Mouse (Mus musculus) kidney, postnatal 10 days (tissue): ENCODE measurements around the gene Gm9887.
"Not testable (repeated sequence)": the region's sequence is repeated elsewhere in the genome, so short reads cannot be mapped to it uniquely, and the experiment has no call there.

Experiments
- DNase-seq: peaks from one replicate; pipeline ENCODE4 v3.0.0; 2021; ENCODE audit warnings: mixed read lengths

The Gm9887 gene

DNA sequence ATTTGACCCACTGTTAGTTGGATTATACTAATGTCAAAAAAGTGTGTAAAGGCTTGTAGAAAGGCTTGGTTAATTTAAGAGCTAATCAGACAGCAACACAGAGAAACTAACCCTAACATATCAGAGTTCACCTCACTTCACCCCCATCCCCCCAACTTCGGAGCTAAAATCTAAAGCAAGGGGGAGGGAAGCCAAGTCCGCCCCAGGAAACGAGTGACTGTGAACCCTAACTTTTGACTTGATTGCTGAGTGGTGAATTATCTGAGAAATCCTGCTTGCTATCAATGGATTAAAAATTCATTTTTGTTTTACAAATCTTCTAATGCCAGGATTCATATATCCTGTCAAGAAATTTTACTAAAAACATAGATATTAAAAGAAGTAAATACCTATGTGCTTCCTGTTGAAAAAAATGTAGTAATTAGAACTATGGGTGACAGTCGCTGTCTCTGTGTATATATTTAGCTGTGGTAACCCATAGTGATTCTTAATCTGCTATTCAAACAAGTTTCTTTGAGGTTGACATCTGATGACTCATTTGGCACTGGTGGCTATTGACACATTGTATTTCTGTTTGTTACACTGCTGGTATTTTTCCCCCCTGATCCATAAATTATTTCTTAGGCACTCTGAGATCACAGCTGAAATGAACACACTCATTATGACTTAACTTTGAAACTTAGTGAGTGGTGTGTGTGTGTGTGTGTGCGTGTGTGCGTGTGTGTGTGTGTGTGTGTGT lies 13.5 kb upstream of the Gm9887 start:
- DNase-seq, result no peak

DNA sequence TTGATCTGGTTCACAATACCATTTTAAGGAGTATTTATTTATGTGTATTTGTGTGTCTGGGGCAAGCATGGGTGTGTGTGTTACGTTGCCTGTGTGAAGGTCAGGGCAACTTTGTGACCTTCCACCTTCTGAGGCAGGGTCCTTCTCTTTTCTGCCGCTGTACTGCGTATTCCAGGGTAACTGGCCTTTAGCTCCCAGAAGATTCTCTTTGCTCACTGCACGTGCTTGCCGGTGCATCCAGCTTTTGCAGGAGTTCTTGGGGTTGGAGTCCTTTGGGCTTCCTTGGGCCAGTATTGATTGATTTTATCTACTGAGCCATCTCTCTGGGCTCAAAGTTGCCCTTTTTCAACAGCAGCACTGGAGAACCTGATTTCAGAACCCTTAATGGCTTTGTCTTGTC lies 12.3 kb upstream of the Gm9887 start:
- DNase-seq, result no peak

DNA sequence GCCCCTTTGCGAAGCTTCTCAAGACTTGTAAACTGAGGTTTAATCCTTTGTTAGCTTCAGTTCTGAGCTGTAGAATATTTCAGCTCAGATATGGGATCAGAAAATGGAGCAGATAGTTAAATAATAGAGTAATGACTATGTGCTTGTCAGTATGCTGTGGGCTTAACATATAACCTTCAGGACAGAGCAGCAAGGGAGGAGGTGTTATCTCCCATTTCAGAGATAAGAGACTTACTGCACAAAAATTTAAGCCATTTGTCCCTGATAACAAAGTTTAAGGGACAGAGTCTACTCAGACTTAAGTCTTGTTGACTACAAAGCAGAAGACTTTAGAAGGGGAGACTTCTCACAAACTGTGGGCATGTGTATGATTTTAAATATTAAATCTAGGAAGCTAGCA lies 10.6 kb upstream of the Gm9887 start:
- DNase-seq, result no peak

DNA sequence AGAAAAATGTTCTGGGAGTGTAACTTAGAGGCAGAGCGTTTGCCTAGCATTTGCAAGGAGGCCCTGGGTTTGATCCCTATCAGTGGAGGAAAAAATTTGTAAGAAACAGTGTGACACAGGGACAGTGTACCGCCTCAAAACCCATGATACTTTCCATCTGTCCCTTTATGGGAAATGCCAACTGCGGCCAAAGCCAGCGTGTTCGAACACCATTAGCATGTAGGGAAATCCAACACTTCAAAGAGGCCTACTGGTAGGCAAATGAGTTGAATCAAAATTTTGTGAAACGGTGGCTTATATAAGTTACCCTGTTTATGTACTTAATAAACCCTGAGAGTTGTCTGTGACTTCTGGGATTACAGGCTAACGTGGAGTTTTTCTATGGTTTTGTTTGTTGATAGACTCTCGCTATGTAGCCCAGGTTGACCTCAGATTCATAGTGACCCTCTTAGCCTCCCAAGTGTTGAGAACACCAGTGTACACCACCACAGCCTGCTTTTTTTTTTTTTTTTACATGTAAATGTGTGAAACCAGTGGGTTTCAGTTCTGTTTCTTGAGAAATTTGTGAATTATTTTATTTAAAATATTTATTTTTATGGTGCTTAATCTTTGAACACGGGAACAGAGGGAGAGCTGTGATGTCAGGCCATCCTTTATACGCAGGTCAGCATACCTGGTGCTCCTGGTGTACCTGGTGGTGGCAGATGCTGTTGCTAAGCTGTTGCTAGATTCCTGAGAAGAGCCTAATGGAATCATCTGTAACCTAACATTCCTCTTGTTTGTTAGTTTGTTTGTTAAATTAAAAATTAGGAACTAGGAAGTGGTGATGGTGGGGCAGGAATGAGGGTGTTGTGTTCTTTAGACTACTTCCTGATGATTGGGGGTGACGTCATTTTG lies 6.5 kb upstream of the Gm9887 start:
- DNase-seq, result no peak

DNA sequence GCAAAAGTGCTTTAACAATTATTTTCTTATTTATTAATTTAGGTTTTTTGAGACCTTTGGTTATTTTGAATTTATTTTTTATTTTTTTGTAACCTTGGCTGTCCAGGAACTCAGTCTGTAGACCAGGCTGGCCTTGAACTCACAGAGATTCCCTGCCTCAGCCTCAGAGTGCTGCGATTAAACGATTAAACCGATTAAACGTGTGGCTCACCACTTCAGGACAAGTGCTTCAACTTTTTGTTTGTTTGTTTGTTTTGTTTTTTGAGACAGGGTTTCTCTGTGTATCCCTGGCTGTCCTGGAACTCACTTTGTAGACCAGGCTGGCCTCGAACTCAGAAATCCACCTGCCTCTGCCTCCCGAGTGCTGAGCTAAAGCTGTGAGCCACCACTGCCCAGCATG lies 5.4 kb upstream of the Gm9887 start:
- not testable (repeated sequence) for DNase-seq

DNA sequence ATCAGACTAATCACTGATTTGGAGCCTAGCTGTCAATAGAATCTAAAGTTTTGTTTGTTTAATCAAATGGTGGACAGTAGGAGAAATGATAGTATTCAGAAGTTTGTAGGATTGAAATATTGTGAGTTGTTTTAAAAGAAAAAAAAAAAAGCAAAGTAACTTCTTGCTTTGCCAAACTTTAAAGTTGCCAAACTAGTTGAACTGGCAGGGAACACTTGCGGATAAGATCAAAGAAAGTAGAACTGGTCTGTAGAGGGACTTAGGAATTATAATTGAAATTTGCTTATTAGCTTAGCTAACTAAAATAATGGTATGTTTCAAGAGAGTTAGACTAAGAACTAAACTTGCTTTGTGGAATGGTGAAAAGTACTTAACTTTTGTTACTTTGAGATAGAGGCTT lies 4.9 kb upstream of the Gm9887 start:
- DNase-seq, result no peak

DNA sequence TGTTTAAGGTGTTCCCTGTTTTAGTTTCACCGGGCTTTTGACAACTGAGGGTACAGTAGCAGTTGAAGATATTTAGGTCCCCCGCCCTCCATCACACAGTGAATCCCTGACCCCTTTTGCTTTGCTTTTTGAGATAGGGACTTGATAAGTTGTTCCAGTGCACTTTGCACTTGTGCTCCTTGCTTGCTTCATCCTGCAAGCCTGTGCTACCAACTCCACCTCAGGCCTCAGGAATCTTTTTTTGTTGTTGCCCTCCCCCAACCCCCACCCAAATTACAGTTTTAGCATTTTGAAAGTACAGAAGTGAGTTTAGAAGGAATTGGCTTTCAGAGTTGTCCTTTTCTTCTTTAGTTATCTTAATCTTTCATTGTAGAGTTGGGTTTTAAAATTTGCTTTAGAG lies 3.9 kb upstream of the Gm9887 start:
- DNase-seq, result no peak

DNA sequence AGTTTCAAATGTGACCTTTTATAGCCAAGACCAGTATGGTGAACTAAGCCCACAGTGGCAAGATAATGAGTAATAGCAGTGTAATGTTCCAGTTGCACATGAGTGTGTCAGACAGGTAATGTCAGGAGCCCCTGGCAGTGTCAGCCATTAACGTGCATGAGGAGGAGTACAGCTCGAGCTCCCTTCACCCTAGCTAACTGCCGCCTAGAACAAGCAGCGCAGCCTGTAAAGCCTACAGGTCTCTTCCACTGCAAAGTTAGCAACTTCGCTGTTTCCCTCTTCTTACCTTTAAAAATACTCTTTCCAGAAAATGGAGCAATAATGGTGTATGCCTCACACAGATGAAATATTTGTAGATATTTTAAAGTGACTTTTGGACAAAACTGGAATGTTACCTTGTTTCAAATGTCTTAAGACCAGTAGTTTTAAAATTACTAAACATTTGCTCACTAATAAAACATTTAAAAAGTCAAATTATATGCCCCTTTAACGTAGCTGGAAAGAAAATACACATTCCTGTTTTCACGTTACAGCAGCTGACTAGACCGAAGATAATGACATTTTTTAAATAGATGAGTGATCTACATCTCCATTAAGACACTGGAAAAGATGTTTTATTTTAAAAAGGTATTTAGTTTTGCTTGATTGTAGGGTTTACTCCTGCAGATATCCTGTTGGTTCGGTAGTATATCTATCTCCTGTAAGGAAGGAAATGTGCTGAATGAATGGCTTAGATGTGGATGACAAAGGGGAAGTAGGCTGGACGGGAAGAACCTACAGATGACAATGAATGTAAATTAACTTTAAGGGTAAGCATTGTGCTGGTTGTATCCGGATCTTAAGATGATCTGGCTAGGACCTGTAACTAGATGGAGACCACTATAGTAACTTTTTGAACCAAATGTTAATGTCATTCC lies 1.9 kb upstream of the Gm9887 start:
- no peak for DNase-seq

DNA sequence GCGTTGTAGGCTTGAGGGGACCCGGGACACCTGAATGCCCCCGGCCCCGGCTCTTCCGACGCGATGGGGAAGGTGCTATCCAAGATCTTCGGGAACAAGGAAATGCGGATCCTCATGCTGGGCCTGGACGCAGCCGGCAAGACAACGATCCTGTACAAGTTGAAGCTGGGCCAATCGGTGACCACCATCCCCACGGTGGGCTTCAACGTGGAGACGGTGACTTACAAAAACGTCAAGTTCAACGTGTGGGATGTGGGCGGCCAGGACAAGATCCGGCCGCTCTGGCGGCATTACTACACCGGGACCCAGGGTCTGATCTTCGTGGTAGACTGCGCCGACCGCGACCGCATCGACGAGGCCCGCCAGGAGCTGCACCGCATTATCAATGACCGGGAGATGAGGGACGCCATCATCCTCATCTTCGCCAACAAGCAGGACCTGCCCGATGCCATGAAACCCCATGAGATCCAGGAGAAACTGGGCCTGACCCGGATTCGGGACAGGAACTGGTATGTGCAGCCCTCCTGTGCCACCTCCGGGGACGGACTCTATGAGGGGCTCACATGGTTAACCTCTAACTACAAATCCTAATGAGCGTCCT lies 573 bp upstream of the Gm9887 start:
- no peak for DNase-seq

DNA sequence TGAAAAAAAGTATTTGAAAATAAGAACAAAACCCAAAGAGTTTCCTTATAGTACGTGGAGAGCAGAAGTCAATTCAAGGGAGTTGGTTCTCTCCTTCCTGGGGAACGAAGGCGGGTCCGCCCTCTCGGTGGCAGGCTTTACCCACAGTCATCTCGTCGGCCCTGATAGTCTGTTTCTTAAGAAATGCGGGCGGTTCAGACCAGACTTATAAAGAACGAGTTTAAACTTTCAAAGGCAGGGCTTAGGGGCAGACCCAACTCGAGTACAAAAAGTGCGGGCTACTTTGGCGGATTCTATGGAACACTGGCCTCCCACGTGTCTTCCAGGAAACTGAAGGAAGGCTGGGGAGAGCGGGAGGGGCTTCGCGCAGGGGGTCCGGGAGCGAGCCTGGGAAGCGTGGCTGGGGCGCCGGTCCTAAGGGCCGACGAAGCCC lies 821 bp downstream of the Gm9887 start:
- no peak for DNase-seq

DNA sequence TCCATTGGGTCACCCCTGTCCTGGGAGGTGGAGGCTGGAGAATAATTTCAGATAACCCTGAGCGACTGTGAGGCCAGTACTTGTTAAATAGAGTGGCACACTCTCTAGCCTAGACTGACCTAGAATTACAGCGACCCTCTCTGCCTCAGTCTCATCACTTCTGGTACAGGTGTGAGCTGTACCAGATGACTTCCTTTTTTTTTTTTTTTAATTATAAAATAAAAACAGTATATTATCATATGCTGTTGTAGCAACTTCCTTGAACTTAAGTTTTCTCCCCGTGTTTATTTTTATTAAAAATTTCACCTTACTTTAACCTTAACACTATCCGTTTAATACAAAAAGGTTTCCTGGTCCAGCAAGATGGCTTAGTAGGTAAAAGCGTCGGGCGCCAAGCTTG lies 1.3 kb downstream of the Gm9887 start:
- no peak for DNase-seq

DNA sequence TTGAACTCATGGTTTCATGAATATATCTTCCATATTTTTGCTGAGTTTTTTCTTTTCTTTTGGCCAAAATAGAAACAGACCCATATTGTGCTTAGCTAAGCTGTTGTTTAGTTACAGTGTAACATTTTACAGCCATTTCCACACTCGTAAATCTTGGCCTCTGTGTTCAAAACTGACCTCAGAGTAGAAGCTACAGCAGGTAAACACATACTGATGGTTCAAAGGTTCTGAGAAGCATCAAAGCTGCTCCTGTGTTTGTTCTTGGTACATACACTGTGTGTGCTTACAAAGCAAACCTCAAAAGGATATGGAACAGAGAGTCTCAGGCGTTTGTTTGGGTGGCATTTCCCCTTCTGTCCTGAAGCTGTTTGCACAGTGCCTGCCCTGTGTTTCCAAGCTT lies 4.7 kb downstream of the Gm9887 start:
- no peak for DNase-seq

DNA sequence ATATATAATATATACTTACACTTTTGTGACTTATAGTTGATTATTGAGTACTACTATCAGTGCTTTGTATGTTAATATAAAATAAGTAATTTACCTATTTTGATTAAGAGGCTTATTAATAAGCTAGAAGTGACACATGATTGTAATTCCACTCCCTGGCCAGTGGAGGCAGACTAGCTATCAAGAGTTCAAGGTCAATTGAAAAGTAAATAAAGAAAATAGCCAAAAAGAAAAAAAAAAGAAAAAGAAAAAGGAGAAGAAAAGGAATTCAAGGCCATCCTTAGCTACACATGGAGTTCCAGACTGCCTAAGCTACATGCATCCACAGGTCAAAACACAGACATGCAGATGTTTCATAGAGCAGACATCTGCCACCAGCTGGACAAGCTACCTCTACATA lies 5.8 kb downstream of the Gm9887 start:
- no peak for DNase-seq

DNA sequence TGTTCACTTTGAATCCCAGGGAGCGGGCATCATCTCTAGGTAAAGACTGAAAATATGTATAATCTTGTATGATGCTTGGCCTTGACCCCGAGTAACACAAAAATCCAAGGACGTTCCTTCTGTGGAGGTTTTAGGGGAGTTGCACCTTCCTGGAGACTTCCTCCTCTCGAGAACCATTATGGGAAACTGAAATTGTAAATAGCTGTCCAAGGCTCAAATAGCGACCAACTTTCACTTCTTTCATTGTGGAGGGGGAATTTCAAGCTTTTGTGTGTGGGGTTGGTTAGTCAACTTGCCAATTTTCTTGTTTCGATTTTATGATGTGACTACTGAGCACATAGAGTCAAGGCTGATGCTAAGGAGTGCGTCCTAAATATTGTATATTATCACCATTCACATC lies 6.5 kb downstream of the Gm9887 start:
- no peak for DNase-seq

DNA sequence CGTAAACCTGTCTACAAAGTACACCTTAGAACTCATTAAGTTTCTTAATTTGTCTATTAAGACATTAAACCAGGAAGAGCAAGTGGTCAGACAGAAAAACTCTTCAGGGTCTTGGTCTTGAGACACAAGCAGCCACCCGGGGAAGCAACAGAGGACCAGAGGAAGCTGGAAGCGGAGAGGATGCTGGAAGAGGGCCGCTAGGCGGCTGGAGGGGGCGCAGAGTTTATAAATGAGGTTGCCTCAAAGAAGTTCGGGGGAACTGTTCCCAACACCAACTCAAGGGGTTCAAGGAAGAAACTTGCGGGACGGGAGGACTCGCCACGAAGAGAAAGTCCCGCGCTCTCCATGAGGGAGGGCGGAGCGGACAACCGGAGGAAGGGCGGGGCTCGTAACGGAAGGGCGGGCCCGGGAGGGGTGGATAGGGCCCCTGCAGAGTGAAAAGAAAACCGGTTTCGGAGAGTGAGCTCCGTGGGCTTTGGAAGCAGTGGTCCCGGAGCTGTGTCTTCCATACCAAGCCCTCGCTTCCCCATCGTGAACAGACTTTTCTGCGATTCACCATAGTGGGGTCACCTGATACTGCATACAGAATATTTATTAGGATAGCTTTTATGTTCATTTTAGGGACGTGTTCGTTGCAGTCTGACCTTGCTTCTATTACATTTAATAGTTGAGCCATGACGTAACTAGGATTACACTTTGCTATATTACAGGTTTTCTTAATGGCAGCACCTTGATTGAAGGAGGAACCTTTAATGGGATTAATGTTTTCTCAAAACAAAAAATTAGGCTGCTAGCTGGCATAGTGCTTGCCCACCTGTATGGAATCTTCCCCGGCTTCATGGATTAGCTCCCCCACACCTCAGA lies 8.1 kb downstream of the Gm9887 start:
- peak; percentile 88 for DNase-seq

DNA sequence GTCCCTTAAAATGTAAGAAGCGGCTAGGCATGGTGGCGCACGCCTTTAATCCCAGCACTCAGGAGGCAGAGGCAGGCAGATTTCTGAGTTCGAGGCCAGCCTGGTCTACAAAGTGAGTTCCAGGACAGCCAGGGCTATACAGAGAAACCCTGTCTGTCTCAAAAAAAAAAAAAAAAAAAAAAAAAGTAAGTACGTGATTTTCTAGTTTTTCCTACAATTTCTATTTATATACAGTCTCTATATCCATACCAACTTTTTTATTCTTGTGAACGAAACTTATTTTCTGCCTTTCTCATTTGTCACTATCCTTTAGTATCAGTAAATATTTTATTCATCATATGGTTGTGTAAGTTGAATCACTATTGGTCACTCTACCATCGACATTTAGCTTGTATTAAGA lies 9.1 kb downstream of the Gm9887 start:
- DNase-seq, result not testable (repeated sequence)

DNA sequence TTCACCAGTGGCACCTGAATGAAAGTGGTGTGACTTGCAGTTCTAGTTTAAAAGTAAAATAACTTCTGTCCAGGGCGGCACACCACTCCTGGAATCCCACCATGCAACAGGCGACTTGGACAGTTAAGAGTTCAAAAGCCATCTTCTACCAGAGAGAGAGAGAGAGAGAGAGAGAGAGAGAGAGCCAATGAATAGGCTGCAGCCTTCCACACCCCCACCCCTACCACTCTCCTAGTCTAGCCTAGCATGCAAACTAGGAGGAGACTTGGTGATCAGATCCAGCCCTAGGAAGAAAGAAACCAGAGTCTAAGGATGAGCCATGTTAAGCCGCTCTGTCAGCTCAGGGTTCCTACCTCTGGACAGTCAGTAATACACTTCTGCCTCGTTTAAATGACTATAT lies 9.9 kb downstream of the Gm9887 start:
- no peak for DNase-seq

DNA sequence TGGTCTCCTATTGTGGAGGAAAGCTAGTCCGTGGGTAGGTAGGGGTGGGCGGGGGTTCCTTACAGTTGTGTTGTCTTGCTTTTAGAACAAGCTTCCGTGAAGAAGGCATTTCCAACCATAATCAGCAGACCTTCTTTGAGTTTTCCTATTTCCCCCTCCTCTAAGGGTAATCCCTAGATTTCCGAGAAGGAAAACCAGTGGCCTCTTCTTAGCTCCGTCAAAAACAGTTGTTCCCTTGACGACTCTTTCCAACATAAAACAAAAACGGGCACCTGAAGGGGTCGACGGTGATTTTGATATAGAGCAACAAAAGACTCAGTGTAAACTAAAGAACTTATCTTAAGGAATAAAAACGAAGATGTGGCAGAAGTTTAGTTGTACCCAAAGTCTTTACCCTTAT lies 10.3 kb downstream of the Gm9887 start:
- DNase-seq, result no peak

DNA sequence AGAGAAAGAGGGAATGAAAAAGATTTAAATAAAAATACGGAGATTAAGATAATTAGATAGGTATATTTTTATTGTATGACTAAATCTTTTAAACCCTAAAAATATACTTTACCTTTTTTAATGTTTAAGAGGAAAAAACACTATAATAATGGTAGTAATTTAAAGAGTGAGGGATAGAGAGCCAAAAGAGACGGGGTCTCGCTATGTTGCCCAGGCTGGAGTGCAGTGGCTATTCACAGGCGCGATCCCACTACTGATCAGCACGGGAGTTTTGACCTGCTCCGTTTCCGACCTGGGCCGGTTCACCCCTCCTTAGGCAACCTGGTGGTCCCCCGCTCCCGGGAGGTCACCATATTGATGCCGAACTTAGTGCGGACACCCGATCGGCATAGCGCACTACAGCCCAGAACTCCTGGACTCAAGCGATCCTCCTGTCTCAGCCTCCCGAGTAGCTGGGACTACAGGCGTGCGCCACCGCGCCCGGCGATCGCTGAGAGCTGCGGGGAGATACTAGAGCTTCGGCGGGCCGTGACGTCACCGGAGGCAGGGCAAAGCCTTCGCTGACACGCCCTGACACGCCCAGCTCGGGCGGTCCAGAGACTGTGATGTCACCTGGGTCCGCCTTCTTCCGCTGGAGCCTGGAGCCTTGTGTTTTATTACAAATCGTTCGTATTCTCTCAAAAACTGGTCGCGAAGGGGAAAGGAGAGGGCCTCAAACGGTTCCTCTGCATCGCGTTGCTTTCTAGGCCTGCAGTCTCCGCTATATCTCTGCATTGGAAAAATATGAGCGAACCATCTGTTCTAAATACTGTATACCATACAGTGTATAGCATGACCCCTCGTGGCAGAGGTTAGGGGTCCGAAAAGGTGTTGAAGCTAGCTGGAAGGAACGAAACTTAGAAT lies 11.0 kb downstream of the Gm9887 start:
- peak; percentile 99 for DNase-seq

DNA sequence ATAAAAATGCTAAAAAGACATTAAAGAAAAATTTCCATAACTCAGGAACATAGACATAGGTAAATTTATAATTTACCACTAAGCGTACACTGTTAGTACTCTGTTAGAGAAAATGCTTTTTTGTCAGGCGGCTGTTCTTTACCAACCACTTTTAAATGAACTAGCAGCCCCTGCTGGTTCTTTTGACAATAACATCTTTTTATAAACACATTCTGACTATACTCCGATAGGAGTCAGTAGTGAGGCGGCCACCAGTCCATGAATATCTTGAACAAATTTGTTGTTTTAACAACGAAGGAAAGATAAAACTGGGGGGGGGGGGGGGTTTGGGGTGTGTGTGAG lies 11.6 kb downstream of the Gm9887 start:
- no peak for DNase-seq

DNA sequence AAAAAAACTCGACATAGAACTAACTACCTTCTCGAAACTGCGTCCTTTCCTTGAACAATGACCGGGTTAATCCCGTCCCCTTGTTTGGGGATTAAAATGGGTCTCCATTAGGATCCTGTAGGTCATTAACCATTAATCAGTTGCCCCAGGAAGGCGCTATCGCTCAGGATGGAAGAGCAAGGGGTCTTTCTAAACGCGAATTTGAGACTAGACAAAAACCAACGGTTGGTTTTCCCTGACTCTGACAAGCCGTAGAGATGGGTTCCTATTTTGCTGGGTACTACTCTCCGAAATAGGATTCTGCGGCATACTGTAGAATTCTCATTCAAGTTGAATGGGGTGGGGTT lies 15.0 kb downstream of the Gm9887 start:
- DNase-seq, result no peak
